Mouse (Mus musculus): Measurements from ENCODE around the gene Cacng4.

Cacng4 gene

GRCm38 (mm10) chr11:107714368-107714767, 80.0 kb downstream of the Cacng4 start:
- DNase-seq: no peak

- DNase-seq: no peak
These were observed 84.0 kb downstream of the Cacng4 start for GRCm38 (mm10) chr11:107710379-107710778.

DNA sequence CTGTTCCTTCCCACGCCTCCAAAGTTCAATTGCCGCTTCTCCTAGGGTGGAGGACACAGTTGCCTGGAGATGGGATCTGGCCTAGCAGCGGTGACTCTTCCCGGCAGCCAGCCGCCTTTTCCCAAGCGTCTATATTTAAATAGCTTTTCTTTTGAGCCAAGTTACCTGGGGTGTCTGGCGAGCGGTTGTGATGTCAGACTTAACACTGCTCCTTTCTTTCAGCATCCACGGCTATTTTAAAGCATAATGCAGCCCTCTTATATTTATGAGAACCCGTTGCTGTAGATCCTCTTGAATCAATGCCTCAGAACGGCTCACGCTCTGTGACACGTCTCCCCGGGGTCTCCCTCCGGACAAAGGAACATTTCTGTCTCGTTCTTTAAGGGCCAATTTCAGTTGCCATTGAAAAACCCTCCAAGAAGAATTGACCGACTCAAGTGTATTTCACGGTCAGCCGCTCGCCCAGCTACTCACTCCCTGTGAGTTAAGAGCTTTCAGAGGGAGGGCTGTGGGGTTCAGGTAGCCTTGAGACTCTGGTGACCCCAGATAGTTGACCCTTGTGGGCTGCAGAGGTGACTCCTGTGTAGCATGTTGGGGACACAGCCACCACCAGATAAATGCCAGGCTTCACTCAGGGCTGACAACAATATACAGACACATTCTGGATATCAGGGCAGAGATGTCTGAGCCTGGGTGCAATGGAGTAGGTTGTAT, 86.3 kb downstream of the Cacng4 start:
- peak; percentile 44 for DNase-seq

DNA sequence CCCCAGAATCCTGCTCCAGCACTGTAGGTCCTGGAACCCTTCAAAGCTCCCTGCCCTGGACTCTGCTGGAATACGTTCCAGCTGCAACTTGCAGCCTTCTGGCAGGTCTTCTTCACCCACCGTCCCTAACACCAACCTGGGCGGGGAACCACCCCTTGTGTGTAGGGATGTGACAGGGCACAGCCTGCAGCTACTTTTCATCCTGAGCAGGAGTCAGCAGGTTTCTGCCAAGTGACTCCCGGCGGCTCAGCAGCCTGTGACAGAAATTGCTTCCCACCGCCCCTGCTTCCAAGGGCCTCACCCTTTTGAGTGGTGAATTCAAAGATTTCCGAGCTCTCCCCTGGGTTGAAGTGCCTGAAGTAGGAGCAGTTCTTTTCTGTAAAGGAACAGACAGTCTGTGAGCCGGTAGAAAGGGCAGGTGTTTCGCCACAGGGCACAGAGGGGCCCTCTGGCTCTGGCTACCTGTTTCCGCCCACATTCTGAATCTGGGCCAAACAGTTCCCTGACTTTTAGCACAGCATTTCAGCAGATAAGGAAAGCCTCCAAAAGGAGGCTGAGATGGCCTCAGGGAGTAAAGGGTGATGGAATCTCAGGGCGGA, 88.8 kb downstream of the Cacng4 start:
- DNase-seq: peak; percentile 14

- DNase-seq: peak; percentile 15
These were observed 89.3 kb downstream of the Cacng4 start for GRCm38 (mm10) chr11:107705060-107705459.

GRCm38 (mm10) chr11:107703272-107704134, 90.9 kb downstream of the Cacng4 start:
- peak; percentile 46 for DNase-seq

GRCm38 (mm10) chr11:107699967-107700366, 94.4 kb downstream of the Cacng4 start:
- no peak for DNase-seq

- no peak for DNase-seq
These were observed 101.0 kb downstream of the Cacng4 start for GRCm38 (mm10) chr11:107693338-107693737.

GRCm38 (mm10) chr11:107691569-107691968, 102.8 kb downstream of the Cacng4 start:
- DNase-seq: peak; percentile 24

DNA sequence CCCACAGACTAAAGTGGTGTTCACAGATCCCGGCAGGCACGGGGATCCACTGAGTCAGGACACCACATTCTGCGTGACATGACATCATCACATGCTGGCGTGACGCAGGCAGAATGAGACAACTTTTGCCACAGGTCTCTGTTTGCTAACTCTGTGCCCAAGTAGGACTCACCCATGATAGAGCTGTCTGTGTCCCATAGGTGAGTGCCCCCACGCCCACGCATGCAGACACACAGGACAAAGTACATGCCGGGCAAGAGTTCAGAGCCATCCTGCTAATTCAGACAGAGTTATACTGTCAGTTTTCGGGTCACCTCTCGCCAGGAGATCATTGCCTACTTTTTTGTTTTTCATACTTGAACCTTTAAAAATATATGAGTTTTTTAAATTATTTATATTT, 105.9 kb downstream of the Cacng4 start:
- no peak for DNase-seq

DNA sequence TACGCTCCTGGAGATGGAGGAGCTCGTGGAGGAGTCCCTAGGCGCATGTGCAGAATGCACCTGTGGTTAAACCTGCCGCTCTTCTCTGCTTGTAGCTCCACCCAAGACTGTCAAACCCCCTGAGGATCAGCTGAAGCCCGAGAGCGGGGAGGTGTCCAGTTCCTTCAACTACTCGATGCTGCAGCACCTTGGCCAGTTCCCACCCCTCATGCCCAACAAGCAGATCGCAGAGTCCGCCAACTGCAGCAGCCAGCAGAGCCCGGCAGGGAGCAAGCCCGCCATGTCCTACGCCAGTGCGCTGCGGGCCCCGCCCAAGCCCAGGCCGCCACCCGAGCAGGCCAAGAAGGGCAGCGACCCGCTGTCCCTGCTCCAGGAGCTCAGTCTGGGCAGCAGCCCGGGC, 108.1 kb downstream of the Cacng4 start:
- no peak for DNase-seq

DNA sequence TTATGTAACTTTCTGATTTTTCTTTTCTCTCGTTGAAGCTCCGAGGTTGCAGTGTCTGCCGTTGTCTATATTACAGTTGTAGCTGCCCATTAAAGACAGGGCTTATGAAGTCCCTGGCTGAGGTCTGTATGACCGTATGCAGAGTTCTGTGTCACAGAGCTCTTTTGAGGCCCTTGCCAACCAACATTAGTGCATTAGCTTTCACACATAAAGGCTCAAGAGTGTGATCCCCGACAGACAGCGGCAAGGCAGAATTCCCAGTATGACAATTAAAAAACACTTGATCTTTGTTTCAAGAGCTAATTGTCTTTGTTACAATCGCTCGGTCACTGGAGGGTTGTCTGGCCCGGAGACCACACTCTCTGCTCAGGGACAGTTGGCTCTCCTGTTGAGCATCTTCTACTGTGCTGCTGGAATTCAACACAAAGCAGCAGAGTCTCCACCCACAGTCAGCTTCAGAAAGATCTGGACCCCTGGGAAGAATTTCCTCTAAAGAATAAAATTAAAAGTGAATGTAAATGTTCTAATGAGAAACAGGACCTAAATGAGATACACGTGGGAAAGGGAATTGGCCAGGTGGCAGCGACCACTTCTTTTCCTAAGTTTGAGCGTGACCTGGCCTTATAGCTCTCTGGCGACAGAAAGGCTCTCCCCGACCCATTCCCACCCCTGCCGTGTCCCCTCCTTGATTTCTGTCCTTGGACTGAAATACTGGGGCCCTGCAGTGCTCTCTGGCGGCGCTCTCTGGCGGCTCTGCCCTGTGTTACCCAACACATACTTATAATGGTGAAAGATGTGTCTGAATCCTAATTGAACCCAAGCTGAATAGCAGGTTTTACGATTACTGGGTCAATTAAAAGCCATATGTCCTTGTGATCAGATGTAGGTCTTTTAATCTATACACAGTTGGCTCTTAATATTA, 110.6 kb downstream of the Cacng4 start:
- peak; percentile 67 for DNase-seq

- peak; percentile 69 for DNase-seq
These were observed 111.5 kb downstream of the Cacng4 start for GRCm38 (mm10) chr11:107682694-107683355.

Measured in retina, postnatal 1 day (tissue).